Mouse (Mus musculus) stomach, embryonic 14.5 days (tissue): ENCODE measurements around the gene Rhobtb3. TPM values are rescaled to one million over a fixed set of nuclear protein-coding genes. Genes with fewer than 3 reads are reported as not detected.
A peak's percentile ranks its signal among the peaks of the same experiment; 100 is the strongest.

ENCODE experiments used
- ATAC-seq: fragments of 200-750 bp; cut with Nextera tagmentation; 2 replicates; pipeline ENCODE4 v1.8.0; 2017; ENCODE audit warnings: low read depth, moderate TSS enrichment; ENCODE audit not compliant: insufficient number of reproducible peaks, insufficient read depth, low FRiP score
- H3K27ac ChIP-seq: fragments of 300-500 bp; sonication (generic); 2 replicates; pipeline ENCODE4 v1.5.1; 2014; ENCODE audit warnings: mild to moderate bottlenecking, low read length, moderate library complexity, mixed read lengths
- H3K27me3 ChIP-seq: fragments of 300-500 bp; sonication (generic); 2 replicates; pipeline ENCODE4 v1.6.1; 2014; ENCODE audit warnings: low read length, control low read depth, mixed read lengths; ENCODE audit not compliant: control insufficient read depth, insufficient read depth
- H3K36me3 ChIP-seq: fragments of 300-500 bp; sonication (generic); 2 replicates; pipeline ENCODE4 v1.6.1; 2014; ENCODE audit warnings: mild to moderate bottlenecking, control low read depth, low read length, moderate library complexity, mixed read lengths; ENCODE audit not compliant: control insufficient read depth, insufficient read depth
- H3K4me1 ChIP-seq: fragments of 300-500 bp; sonication (generic); 2 replicates; pipeline ENCODE4 v1.6.1; 2014; ENCODE audit warnings: low read length, control low read depth, mixed read lengths; ENCODE audit not compliant: control insufficient read depth, insufficient read depth
- H3K4me2 ChIP-seq: fragments of 300-500 bp; sonication (generic); replicated peaks from 2 replicates; pipeline ENCODE4 v1.6.1; 2014; ENCODE audit warnings: low read depth, low read length, control low read depth
- H3K4me3 ChIP-seq: fragments of 300-500 bp; sonication (generic); 2 replicates; pipeline ENCODE4 v1.5.1; 2014; ENCODE audit warnings: low read depth, low read length, control low read depth
- H3K9ac ChIP-seq: fragments of 300-500 bp; sonication (generic); replicated peaks from 2 replicates; pipeline ENCODE4 v1.6.1; 2014; ENCODE audit warnings: low read depth, mild to moderate bottlenecking, control low read depth, low read length, moderate library complexity, mixed read lengths
- H3K9me3 ChIP-seq: fragments of 300-500 bp; sonication (generic); 2 replicates; pipeline ENCODE4 v1.6.1; 2016; ENCODE audit warnings: low read depth, low read length, control low read depth; ENCODE audit not compliant: control insufficient read depth
- WGBS: fragments of 180-500 bp; shearing (Covaris S2); extraction: QIAGEN DNeasy Blood & Tissue Kit; methylation state at CpG from one replicate; pipeline ENCODE4 v1.1.7; 2014; 5-methylcytosine and 5-hydroxymethylcytosine counted together
- polyA plus RNA-seq: library from polyadenylated mRNA; unstranded; fragments of >200 nt; fragmentation: Nextera tagmentation; extraction: Ambion mirVana; gene quantifications from 2 replicates; pipeline ENCODE4 v1.2.1, GENCODE M21; 2014

The Rhobtb3 gene
- polyA plus RNA-seq, 1 experiment from 2014 or later: 48.6 TPM

DNA sequence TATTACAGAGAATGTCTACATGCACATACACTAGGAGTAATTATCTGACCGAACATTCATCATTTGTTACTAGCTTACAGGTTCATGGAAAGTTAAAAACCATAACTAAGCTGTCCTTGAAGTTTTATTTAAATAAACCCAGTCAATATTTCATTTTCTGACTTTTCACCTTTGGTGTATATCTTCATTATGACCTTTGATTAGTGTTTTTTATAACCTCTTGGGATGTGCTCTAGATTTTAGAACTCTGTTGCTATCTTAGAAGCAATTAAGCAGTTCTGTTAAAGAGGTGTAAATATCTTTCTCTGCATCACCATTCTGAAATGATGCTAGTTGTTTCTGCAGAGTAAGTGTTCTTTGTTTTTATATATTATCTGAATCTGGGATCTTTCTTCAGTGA is 23.1 kb upstream of the Rhobtb3 start, which contains the start of gene Spata9:
Gene Spata9, plus strand, starts transcription at position 301 of the 400 bp plus-strand sequence.
- Histone ChIP-seq H3K27ac (no peak within 1 kb of the TSS), H3K27me3 (no peaks in the 10 kb centered on the region), H3K4me1 (no peaks in the 10 kb centered on the region), H3K36me3 (no peaks in the 10 kb centered on the region), H3K4me2 (no peak within 1 kb of the TSS), H3K9me3 (no peaks in the 10 kb centered on the region), H3K9ac (no peak within 1 kb of the TSS), H3K4me3 (no peak within 1 kb of the TSS)
- 70% methylated on average over 1 of the region's 1 CpGs for WGBS
- no peak for ATAC-seq

DNA sequence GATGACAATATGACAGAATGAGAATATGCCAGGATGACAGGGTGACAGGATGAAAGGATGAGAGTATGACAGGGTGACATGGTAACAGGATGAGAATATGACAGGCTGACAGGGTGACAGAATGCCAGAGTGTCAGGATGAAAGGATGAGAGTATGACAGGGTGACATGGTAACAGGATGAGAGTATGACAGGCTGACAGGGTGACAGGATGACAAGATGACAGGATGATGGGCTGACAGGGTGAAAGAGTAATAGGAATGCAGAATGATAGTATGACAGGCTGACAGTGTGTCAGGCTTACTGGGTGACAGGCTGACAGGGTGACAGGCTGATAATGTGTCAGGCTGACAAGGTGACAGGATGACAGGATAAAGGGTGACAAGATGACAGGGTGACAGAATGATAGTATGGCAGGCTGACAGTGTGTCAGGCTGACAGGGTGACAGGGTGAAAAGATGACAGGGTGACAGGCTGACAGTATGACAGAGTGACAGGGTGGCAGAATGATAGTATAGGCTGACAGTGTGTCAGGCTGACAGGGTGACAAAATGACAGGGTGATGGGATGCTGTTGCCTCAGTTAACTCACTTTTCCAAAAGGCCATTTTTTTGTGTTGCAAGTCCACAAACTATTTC is 11.8 kb upstream of the Rhobtb3 start:
- Histone ChIP-seq H3K27me3 (no peaks in the 10 kb centered on the region), H3K36me3 (no peaks in the 10 kb centered on the region), H3K4me2 (no peak overlapping the region), H3K4me3 (no peak overlapping the region), H3K4me1 (no peaks in the 10 kb centered on the region), H3K9me3 (no peaks in the 10 kb centered on the region), H3K9ac (no peak overlapping the region), H3K27ac (no peak overlapping the region)
- ATAC-seq: no peak

GRCm38 (mm10) chr13:75950295-75950694 is 6.6 kb upstream of the Rhobtb3 start:
- Histone ChIP-seq H3K4me1 (no peaks in the 10 kb centered on the region), H3K4me2 (no peak overlapping the region), H3K27ac (no peak overlapping the region), H3K9ac (no peak overlapping the region), H3K27me3 (no peaks in the 10 kb centered on the region), H3K4me3 (no peak overlapping the region), H3K9me3 (no peaks in the 10 kb centered on the region), H3K36me3 (no peaks in the 10 kb centered on the region)
- ATAC-seq: peak; percentile 58; the same call in 1 of the 2 replicates
- WGBS: 31% methylated on average over 1 of the region's 1 CpGs

DNA sequence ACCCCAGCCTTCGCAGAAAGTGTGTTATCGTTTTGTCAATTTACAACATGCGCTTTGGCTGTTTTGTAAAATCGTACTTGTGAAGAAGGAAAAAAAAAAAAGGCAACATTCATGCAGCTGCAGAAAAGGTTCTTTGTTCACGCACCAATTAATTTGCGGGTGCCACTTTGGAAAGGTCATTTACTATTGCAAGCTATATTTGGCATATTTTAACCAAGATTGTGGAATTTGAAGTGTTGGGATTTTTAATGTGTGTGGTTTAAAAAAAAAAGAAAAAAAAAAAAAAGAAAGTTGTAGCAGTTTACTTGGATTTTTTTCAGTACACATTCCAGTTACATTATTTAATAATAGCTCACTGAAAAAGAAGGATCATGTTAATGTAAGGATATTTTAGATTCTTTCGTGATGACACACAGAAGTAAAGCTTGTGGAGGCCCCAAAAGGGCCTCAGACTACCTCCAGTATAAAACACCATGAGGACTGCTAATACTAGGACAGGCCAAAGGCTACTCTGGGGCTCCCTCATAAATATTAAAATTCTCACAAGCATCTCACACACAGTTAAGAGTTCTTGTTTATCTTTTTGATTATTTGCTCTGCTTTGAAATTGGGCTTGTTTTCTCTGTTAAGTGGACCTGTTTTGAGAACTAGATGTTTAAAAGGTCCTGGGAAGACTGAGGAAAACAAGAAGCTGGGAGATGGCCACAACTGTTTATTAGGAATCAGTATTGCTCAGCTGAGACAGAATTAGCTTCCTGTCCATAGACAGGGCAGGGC is 507 bp upstream of the Rhobtb3 start:
- 0 out of 2 replicates have a peak, but pooled peaks have one; percentile 24 for ATAC-seq

DNA sequence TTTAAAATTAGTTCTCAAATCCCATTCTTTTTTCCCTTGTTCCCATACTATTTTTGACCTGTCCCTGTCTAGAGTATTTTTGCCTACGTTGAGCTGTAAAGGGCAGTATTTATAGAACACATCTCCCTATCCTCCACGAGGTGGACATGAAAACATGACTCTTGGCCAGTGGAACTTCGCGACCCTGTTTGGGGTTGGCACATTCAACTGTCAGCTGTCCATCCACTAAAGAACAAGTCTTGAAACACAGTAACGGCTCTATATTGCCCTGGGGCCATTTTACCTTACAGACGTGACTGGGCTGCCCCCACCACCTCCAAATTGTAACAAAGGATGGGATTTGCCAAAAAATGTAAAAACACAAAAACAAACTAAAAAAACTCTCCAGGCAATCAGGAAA is 994 bp downstream of the Rhobtb3 start:
- Histone ChIP-seq H3K36me3 (peaks cover 8% of the 10 kb centered on the region), H3K27me3 (no peaks in the 10 kb centered on the region), H3K4me1 (peaks cover 17% of the 10 kb centered on the region), H3K4me3 (peak overlapping the region; percentile 94), H3K4me2 (peak overlapping the region; percentile 72), H3K27ac (peak overlapping the region; percentile 98), H3K9me3 (no peaks in the 10 kb centered on the region), H3K9ac (peak overlapping the region; percentile 98)
- no peak for ATAC-seq
- under 1% methylated on average over 6 of the region's 6 CpGs for WGBS

More for the DNA sequence above, 507 bp upstream of the Rhobtb3 start:
- 2% methylated on average over 7 of the region's 7 CpGs for WGBS
- Histone ChIP-seq H3K4me3 (peak overlapping the region; percentile 94), H3K27ac (peak overlapping the region; percentile 98), H3K9me3 (no peaks in the 10 kb centered on the region), H3K9ac (peak overlapping the region; percentile 98), H3K4me2 (peak overlapping the region; percentile 72), H3K36me3 (no peaks in the 10 kb centered on the region; the same call in 1 of the 2 replicates), H3K4me1 (peaks cover 17% of the 10 kb centered on the region), H3K27me3 (no peaks in the 10 kb centered on the region)

- Histone ChIP-seq H3K36me3 (peaks cover 10% of the 10 kb centered on the region), H3K27ac (no peak overlapping the region), H3K4me3 (no peak overlapping the region), H3K27me3 (no peaks in the 10 kb centered on the region), H3K9me3 (no peaks in the 10 kb centered on the region), H3K4me1 (peaks cover 17% of the 10 kb centered on the region), H3K9ac (no peak overlapping the region), H3K4me2 (peak overlapping the region; percentile 40)
- no peak for ATAC-seq
- WGBS: 83% methylated on average over 5 of the region's 5 CpGs
These were observed 2.0 kb downstream of the Rhobtb3 start for GRCm38 (mm10) chr13:75941518-75942295.

GRCm38 (mm10) chr13:75940791-75941517 is 2.8 kb downstream of the Rhobtb3 start:
- Histone ChIP-seq H3K36me3 (peaks cover 10% of the 10 kb centered on the region), H3K4me2 (peak overlapping the region; percentile 40), H3K4me1 (peaks cover 17% of the 10 kb centered on the region), H3K9ac (no peak overlapping the region), H3K4me3 (no peak overlapping the region), H3K27ac (no peak overlapping the region), H3K9me3 (no peaks in the 10 kb centered on the region), H3K27me3 (no peaks in the 10 kb centered on the region)
- no peak for ATAC-seq
- 68% methylated on average over 2 of the region's 2 CpGs for WGBS

DNA sequence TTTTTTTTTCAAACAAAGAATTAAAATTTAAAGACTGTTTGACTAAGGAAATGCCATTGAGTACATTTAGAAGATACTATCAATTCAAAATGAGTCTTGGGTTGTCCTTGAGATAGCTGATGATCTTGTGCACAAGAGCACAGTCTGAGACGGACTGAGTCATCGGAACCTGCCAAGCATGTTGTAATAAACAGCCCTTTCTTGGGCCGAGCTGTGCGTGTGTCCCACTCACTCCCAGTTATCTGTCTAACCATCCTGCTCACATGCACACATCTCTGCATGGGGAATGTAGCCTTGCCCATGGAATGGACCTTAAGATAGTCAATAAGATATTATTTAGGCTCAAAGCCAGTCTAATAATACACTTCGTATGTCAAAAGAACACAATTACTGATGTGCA is 4.9 kb downstream of the Rhobtb3 start:
- H3K4me3 ChIP-seq: no peak overlapping the region
- WGBS: 93% methylated on average over 5 of the region's 5 CpGs
- ATAC-seq: no peak
- H3K4me2 ChIP-seq: no peak overlapping the region
- no peak overlapping the region for H3K27ac ChIP-seq
- H3K4me1 ChIP-seq: peaks cover 12% of the 10 kb centered on the region
- H3K9me3 ChIP-seq: no peaks in the 10 kb centered on the region
- no peak overlapping the region for H3K9ac ChIP-seq
- no peaks in the 10 kb centered on the region for H3K27me3 ChIP-seq
- H3K36me3 ChIP-seq: peaks cover 10% of the 10 kb centered on the region
